Mouse (Mus musculus) thymus, adult 2 months (tissue): Measurements from ENCODE around the gene Ndufa13. TPM values are rescaled to one million over a fixed set of nuclear protein-coding genes. Genes with fewer than 3 reads are reported as not detected.
A peak's percentile ranks its signal among the peaks of the same experiment; 100 is the strongest.

Experiments
- DNase-seq: peaks from one replicate; pipeline ENCODE4 v3.0.0; 2021
- H3K27ac ChIP-seq: fragments of 200-500 bp; 2 replicates; pipeline ENCODE4 v1.5.1; 2012; ENCODE audit warnings: low read length, control low read depth; ENCODE audit not compliant: control insufficient read depth, insufficient read depth
- H3K27me3 ChIP-seq: fragments of 200-500 bp; 2 replicates; pipeline ENCODE4 v1.6.1; 2012; ENCODE audit warnings: mild to moderate bottlenecking, low read length, moderate library complexity, mixed read lengths; ENCODE audit not compliant: control insufficient read depth, insufficient read depth
- H3K36me3 ChIP-seq: fragments of 200-500 bp; 2 replicates; pipeline ENCODE4 v1.6.1; 2012; ENCODE audit warnings: mild to moderate bottlenecking, low read length, moderate library complexity; ENCODE audit not compliant: control insufficient read depth, insufficient read depth
- H3K4me1 ChIP-seq: fragments of 200-500 bp; replicated peaks from 2 replicates; pipeline ENCODE4 v1.6.1; 2012; ENCODE audit warnings: low read length; ENCODE audit not compliant: control insufficient read depth, insufficient read depth
- H3K4me3 ChIP-seq: fragments of 200-500 bp; 2 replicates; pipeline ENCODE4 v1.5.1; 2012; ENCODE audit warnings: mild to moderate bottlenecking, low read length, control low read depth, moderate library complexity; ENCODE audit not compliant: control insufficient read depth, insufficient read depth
- CTCF ChIP-seq: fragments of 200-500 bp; IDR thresholded peaks from 2 replicates; pipeline ENCODE4 v1.5.1; 2012; ENCODE audit warnings: mild to moderate bottlenecking, control low read depth, low read length, moderate library complexity, borderline replicate concordance; ENCODE audit not compliant: control insufficient read depth, poor library complexity, insufficient read depth; ENCODE audit errors: extremely low read depth
- POLR2A ChIP-seq: fragments of 200-500 bp; IDR thresholded peaks from 2 replicates; pipeline ENCODE4 v1.6.1; 2012; ENCODE audit warnings: mild to moderate bottlenecking, low read length, control low read depth, moderate library complexity; ENCODE audit not compliant: control insufficient read depth, poor library complexity, insufficient read depth; ENCODE audit errors: extremely low read depth
- WGBS: fragments of 180-500 bp; shearing (Covaris S2); methylation state at CpG from one replicate; pipeline ENCODE4 v1.1.7; 2018; 5-methylcytosine and 5-hydroxymethylcytosine counted together
- polyA plus RNA-seq: library from polyadenylated mRNA; depleted of rRNA; stranded (reverse); fragments of >200 nt; gene quantifications from 2 replicates; pipeline ENCODE4 v1.2.3, GENCODE M21; 2012

Gene Ndufa13
- polyA plus RNA-seq, 1 experiment: 150 TPM

DNA sequence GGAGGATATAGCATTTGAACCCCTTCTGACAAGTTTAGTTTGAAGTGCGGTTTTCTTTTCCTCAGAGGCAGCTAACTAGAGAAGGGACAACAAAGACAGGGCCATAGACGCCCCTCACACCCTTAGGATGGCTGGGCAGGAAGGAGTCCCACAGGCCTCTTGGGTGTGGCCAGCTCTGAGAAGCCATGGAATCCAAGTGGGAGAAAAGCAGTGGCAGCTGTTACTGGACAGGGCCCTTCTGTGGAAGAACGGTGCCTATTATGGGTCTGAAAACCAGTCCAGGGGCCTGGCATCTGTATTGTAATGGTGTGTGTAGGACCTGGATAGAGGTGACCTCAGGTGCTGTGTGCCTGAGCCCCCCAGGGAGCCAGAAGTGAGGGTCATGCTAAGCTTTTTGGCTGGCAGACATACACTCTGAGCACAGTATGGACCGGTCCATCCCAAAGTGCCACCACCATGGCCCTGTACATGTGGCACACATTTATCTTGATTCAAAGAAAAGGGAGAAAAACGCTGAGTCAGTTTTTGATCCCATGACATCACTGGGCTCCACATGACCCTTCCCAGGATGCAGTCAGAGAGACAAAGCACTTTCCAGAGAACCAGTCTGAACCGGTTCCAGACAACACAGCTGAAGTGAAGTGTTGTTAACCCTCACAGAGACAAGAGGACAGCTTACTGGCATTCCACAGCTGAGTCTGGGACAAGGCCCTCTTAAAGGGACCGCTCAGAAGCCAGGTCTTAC lies 33.9 kb upstream of the Ndufa13 start:
- no peak for DNase-seq
- peaks cover 39% of the 10 kb centered on the region for H3K4me1 ChIP-seq
- no peak for TF ChIP-seq CTCF
- no peak for TF ChIP-seq POLR2A
- no peaks in the 10 kb centered on the region for H3K27me3 ChIP-seq
- H3K27ac ChIP-seq: no peak overlapping the region
- H3K4me3 ChIP-seq: no peak overlapping the region
- WGBS: 94% methylated on average over 7 of the region's 7 CpGs
- H3K36me3 ChIP-seq: 0 out of 2 replicates have a peak, but pooled peaks cover 12% of the 10 kb centered on the region

DNA sequence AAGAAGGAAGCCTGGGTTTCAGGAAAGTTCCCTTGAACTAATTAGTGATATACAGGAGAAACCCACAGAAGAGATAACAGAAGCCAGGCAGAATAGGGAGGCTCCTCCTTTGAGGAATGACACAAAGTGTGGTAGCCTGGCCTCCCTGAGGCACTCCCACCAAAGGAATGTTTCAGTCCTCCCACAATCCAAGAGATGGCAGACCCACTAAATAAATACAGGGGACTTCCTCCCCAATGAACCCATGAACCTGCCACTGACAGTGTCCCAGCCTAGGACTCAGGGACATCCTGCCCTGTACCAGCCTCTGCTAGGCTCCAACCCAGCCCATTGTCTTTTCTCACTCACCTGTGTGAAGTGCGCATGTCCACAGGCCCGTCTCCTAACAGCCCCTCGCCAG lies 33.1 kb upstream of the Ndufa13 start:
- no peaks in the 10 kb centered on the region for H3K27me3 ChIP-seq
- TF ChIP-seq POLR2A: no peak
- no peak for TF ChIP-seq CTCF
- no peak overlapping the region for H3K4me3 ChIP-seq
- H3K4me1 ChIP-seq: peaks cover 38% of the 10 kb centered on the region
- 0 out of 2 replicates have a peak, but pooled peaks cover 12% of the 10 kb centered on the region for H3K36me3 ChIP-seq
- DNase-seq: no peak
- H3K27ac ChIP-seq: no peak overlapping the region
- WGBS: 94% methylated on average over 3 of the region's 3 CpGs

DNA sequence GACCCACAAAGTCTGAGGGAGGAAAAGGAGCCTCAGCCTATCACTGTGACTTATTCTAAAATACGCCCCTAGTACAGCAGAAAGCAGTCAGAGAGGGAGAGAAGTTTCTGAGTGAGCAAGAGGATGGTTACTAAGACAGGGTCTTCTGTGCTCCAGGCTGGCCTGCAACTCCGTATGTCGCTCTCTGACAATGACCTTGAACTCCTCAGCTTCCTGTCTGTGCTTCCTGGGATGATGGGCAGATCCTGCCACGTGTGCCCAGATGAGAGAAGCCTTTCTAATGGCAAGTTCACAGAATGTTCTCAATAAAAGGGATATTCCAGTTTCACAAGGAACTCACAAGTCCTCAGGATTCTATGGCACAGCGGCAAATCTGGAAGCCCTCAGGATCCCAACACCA lies 32.2 kb upstream of the Ndufa13 start:
- no peak overlapping the region for H3K27ac ChIP-seq
- no peak overlapping the region for H3K4me3 ChIP-seq
- WGBS: 86% methylated on average over 5 of the region's 5 CpGs
- 0 out of 2 replicates have a peak, but pooled peaks cover 12% of the 10 kb centered on the region for H3K36me3 ChIP-seq
- H3K27me3 ChIP-seq: no peaks in the 10 kb centered on the region
- H3K4me1 ChIP-seq: peaks cover 29% of the 10 kb centered on the region
- TF ChIP-seq CTCF (no peak), POLR2A (no peak)
- no peak for DNase-seq

DNA sequence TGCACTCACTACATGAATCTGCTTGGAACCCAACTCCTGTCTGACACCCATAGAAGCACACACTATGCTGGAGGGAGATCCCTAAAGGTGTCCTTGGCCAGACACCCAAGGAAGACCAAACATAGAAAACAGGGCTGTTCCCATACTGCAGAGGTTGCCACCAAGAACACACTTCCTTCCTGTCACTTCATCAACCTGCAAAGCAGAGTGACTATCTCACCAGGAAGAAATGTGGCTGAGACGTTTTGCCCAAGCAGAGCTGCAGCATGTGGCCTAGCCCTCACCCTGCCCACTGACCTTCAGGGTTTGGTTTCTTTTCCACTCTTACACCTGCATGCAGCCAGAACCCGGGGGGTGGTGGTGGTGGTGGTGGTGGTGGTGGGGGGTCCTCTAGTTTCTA lies 31.5 kb upstream of the Ndufa13 start:
- H3K4me1 ChIP-seq: peaks cover 23% of the 10 kb centered on the region
- peak overlapping the region; percentile 2; the same call in 1 of the 2 replicates for H3K27ac ChIP-seq
- DNase-seq: no peak
- H3K4me3 ChIP-seq: no peak overlapping the region
- WGBS: 8% methylated on average over 2 of the region's 2 CpGs
- no peak for TF ChIP-seq POLR2A
- TF ChIP-seq CTCF: no peak
- H3K27me3 ChIP-seq: no peaks in the 10 kb centered on the region
- 0 out of 2 replicates have a peak, but pooled peaks cover 12% of the 10 kb centered on the region for H3K36me3 ChIP-seq

DNA sequence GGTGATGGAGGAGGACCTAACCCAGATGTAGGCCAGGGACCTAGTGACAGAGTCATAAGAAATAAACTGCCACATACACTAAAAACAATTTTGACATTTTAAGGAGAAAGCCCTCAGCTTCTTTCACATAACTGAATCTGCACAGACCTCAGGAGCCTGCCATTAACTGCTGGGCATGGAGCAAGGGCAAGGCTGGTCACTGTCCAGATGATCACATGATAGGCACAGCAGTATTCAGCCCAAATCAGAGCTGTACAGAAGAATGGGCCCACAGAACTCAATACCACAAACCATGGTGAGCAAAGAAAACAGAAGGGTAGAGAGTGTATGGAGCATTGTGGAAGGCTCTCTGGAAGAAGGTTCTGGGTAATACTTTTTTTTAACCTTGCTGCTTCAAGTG lies 24.5 kb upstream of the Ndufa13 start:
- no peak for DNase-seq
- no peaks in the 10 kb centered on the region for H3K27me3 ChIP-seq
- H3K27ac ChIP-seq: no peak overlapping the region
- no peak overlapping the region for H3K4me3 ChIP-seq
- H3K36me3 ChIP-seq: no peaks in the 10 kb centered on the region
- TF ChIP-seq CTCF (no peak), POLR2A (no peak)
- peaks cover 2% of the 10 kb centered on the region; the same call in 1 of the 2 replicates for H3K4me1 ChIP-seq

DNA sequence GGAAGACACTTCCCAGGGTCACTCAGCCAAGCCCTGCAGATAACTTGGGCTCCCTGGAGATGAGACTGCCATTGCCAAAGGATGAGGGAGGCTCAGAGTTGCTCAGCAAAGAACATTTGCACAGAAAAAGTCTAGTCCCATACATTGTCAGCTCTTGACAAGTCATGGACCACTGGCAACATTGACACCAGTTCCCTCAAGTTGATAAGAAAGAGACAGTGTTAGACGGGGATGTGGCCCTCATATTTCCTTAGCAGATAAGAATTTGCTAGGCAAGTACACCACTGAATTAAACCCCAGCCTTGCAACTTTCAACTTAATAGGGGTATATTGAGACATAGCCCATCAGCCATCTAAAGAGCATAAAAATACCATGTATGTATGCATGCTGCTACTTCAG lies 21.6 kb upstream of the Ndufa13 start:
- H3K27me3 ChIP-seq: no peaks in the 10 kb centered on the region
- peaks cover 25% of the 10 kb centered on the region for H3K4me1 ChIP-seq
- no peaks in the 10 kb centered on the region for H3K36me3 ChIP-seq
- no peak overlapping the region for H3K4me3 ChIP-seq
- WGBS: 98% methylated on average over 1 of the region's 1 CpGs
- no peak for DNase-seq
- no peak overlapping the region for H3K27ac ChIP-seq
- no peak for TF ChIP-seq POLR2A
- TF ChIP-seq CTCF: no peak
